Mouse (Mus musculus) thymus, postnatal 36 days (tissue): ENCODE data around the gene Sox30.
"Not testable (repeated sequence)": the region's sequence is repeated elsewhere in the genome, so short reads cannot be mapped to it uniquely, and the experiment has no call there.

ENCODE experiments used
- DNase-seq, 2 experiments: peaks; one replicate each; pipeline ENCODE4 v3.0.0; 2022; ENCODE audit warnings: mixed read lengths in 2 of 2

The Sox30 gene

GRCm38 (mm10) chr11:46021850-46022249, 41.7 kb downstream of the Sox30 start:
- no peak for DNase-seq

- no peak for DNase-seq
Observed at GRCm38 (mm10) chr11:46022983-46023382, 42.9 kb downstream of the Sox30 start.

- no peak for DNase-seq
Observed at GRCm38 (mm10) chr11:46025962-46026392, 45.9 kb downstream of the Sox30 start.

GRCm38 (mm10) chr11:46027952-46028814, 48.1 kb downstream of the Sox30 start:
- no peak for DNase-seq

GRCm38 (mm10) chr11:46029485-46029884, 49.4 kb downstream of the Sox30 start:
- DNase-seq: no peak

- no peak for DNase-seq
Observed at GRCm38 (mm10) chr11:46030026-46030425, 49.9 kb downstream of the Sox30 start.

GRCm38 (mm10) chr11:46031470-46031869, 51.4 kb downstream of the Sox30 start:
- no peak for DNase-seq

- DNase-seq: no peak
Observed at GRCm38 (mm10) chr11:46032956-46033355, 52.8 kb downstream of the Sox30 start.

GRCm38 (mm10) chr11:46036374-46036773, 56.3 kb downstream of the Sox30 start:
- no peak for DNase-seq

- DNase-seq: no peak
Observed at GRCm38 (mm10) chr11:46038901-46039300, 58.8 kb downstream of the Sox30 start.

- no peak for DNase-seq
Observed at GRCm38 (mm10) chr11:46039335-46039734, 59.2 kb downstream of the Sox30 start.

- DNase-seq: no peak
Observed at GRCm38 (mm10) chr11:46040841-46041556, 60.9 kb downstream of the Sox30 start.

GRCm38 (mm10) chr11:46041607-46042267, 61.6 kb downstream of the Sox30 start:
- DNase-seq: no peak

GRCm38 (mm10) chr11:46044781-46045180, 64.7 kb downstream of the Sox30 start:
- no peak for DNase-seq

GRCm38 (mm10) chr11:46047264-46047663, 67.2 kb downstream of the Sox30 start:
- no peak for DNase-seq

- peak; percentile 48 to 53 for DNase-seq
Observed at GRCm38 (mm10) chr11:46052105-46052659, 72.1 kb downstream of the Sox30 start, which contains the start of gene Gm12166. Gene Gm12166, minus strand, starts transcription at chr11:46052321.

- DNase-seq: not testable (repeated sequence)
Observed at GRCm38 (mm10) chr11:46053457-46053856, 73.3 kb downstream of the Sox30 start.

- DNase-seq: no peak
Observed at GRCm38 (mm10) chr11:46054311-46054710, 74.2 kb downstream of the Sox30 start.

GRCm38 (mm10) chr11:46054911-46055895, 75.1 kb downstream of the Sox30 start:
- DNase-seq: no peak

GRCm38 (mm10) chr11:46055896-46056769, 76.0 kb downstream of the Sox30 start, which contains the start of gene Adam19:
Gene Adam19, plus strand, starts transcription at chr11:46055992.
- peak; percentile 43 to 57 for DNase-seq
